Mouse (Mus musculus): ENCODE results near the gene Il16. TPM values are rescaled to one million over a fixed set of nuclear protein-coding genes. Genes with fewer than 3 reads are reported as not detected.

Il16 gene
- total and polyA plus RNA-seq, 2 experiments from 2014 or later = 3.3 to 4.3 TPM

DNA sequence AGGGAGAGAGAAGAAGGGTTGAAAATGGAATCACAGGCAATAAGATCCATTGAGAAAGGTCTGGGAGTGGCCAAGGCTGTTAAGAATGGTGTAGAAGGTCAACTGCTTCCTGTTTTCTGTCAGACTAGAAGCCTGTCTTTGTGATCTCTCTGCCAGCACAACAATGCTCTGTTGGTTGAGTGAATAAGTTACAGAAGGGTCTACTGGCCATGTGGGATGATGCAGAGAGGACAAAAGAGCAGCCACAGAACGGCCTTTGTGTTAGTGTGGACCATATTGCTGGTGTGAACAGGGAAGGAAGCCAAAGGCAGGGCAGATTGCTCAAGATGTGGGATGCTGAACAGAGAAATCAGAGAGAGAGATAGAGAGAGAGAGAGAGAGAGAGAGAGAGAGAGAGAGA is 86.8 kb downstream of the Il16 start:
- Histone ChIP-seq H3K9me3 (replicated peaks; ENCODE audit: control insufficient read depth, low read length) (no peaks in the 10 kb centered on the region; the same call in 1 of the 2 replicates), H3K4me2 (ENCODE audit: low read depth, low read length) (no peak overlapping the region), H3K9ac (replicated peaks; ENCODE audit: low read depth, low read length) (no peak overlapping the region), H3K36me3 (replicated peaks; ENCODE audit: control insufficient read depth, insufficient read depth, low read length) (no peaks in the 10 kb centered on the region), H3K4me3 (ENCODE audit: low read depth, low read length) (no peak overlapping the region), H3K27ac (ENCODE audit: low read depth) (peak overlapping the region; percentile 79), H3K27me3 (ENCODE audit: control insufficient read depth, insufficient read depth, low read length) (no peaks in the 10 kb centered on the region), H3K4me1 (ENCODE audit: control insufficient read depth, insufficient read depth) (no peaks in the 10 kb centered on the region)
- no peak for TF ChIP-seq CTCF (IDR thresholded peaks at IDR 0.05; ENCODE audit: low read depth)
- TF ChIP-seq EP300 (IDR thresholded peaks at IDR 0.05; ENCODE audit: low read depth) = no peak
- 0 out of 2 replicates have a peak, but pooled peaks have one; percentile 17 for ATAC-seq (ENCODE audit: insufficient read depth, low read depth)
- no peak for DNase-seq (ENCODE audit: low spot score)
- 59% methylated on average over 1 of the region's 1 CpGs for WGBS

DNA sequence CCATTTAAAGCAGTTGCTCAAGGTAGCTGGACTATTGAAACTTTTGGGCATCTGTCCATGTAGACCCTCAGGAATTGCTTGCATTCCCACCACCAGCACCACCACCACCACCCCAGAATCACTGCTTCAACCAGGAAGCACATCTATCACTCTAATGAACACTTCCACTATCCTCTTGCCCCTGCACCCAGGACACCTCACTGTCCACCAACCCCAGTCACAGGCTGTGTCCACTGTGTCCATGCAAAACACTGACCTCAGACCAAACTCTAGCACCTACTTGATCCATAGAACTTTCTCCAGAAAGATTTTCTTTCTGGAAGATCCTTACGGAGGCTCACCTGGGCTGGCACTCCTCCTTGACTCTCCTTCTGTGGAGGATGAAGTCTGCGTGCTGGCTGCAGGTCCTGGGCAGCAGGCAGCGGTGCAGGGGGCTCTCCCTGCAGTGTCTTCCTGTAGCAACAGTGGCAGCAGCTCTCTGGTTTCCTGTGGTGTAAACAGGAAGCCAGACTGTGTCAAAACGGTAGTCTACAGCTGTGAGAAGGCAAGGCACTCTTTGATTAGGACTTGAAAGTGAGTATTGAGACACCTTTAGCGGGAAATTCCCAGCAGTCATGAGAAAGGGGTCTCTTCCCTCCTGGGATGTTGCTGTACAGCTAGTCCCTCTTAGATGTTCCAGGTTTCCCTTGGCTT is 90.4 kb downstream of the Il16 start:
- H3K9ac ChIP-seq (replicated peaks; ENCODE audit: low read depth, low read length) = no peak overlapping the region; the same call in 1 of the 2 replicates
- no peak for TF ChIP-seq EP300 (IDR thresholded peaks at IDR 0.05; ENCODE audit: low read depth)
- TF ChIP-seq CTCF (IDR thresholded peaks at IDR 0.05; ENCODE audit: low read depth) = no peak

DNA sequence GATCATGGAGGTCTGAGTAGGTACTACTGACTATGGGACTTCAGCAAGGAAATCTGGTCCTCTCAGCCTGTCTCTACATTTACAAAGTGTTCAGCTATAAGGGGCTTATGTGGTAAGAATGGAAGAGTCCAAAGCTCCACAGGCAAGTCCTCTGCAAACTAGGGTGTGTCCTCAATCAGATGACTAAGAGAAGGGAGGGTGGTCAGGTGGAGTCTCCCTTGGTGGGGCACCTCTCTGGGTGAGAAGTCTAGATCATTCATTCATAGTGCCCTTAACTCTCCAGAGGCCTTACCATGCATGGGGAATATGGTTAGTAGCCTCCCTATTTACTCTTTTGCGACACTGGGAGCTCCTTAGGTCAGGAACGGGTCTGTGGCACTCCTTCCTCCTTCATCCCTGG is 91.3 kb downstream of the Il16 start:
- ATAC-seq (ENCODE audit: insufficient read depth, low read depth) (no peak), DNase-seq (ENCODE audit: low spot score) (no peak)
- H3K4me3 ChIP-seq (ENCODE audit: low read depth, low read length) = peak overlapping the region; percentile 34; the same call in 1 of the 2 replicates
- no peaks in the 10 kb centered on the region; the same call in 1 of the 2 replicates for H3K9me3 ChIP-seq (replicated peaks; ENCODE audit: control insufficient read depth, low read length)
- no peaks in the 10 kb centered on the region for H3K36me3 ChIP-seq (replicated peaks; ENCODE audit: control insufficient read depth, insufficient read depth, low read length)
- no peak overlapping the region; the same call in 1 of the 2 replicates for H3K9ac ChIP-seq (replicated peaks; ENCODE audit: low read depth, low read length)
- peak overlapping the region; percentile 42; the same call in 1 of the 2 replicates for H3K4me2 ChIP-seq (ENCODE audit: low read depth, low read length)
- peak overlapping the region; percentile 79; the same call in 1 of the 2 replicates for H3K27ac ChIP-seq (ENCODE audit: low read depth)
- TF ChIP-seq EP300 (IDR thresholded peaks at IDR 0.05; ENCODE audit: low read depth) (no peak), CTCF (IDR thresholded peaks at IDR 0.05; ENCODE audit: low read depth) (no peak)
- 82% methylated on average over 2 of the region's 2 CpGs for WGBS
- no peaks in the 10 kb centered on the region for H3K4me1 ChIP-seq (ENCODE audit: control insufficient read depth, insufficient read depth)
- no peaks in the 10 kb centered on the region for H3K27me3 ChIP-seq (ENCODE audit: control insufficient read depth, insufficient read depth, low read length)

More for the DNA sequence above, 90.4 kb downstream of the Il16 start:
- peak overlapping the region; percentile 42; the same call in 1 of the 2 replicates for H3K4me2 ChIP-seq (ENCODE audit: low read depth, low read length)
- DNase-seq (ENCODE audit: low spot score) (peak; percentile 35), ATAC-seq (ENCODE audit: insufficient read depth, low read depth) (peak; percentile 52)
- no peaks in the 10 kb centered on the region for H3K36me3 ChIP-seq (replicated peaks; ENCODE audit: control insufficient read depth, insufficient read depth, low read length)
- WGBS = 41% methylated on average over 5 of the region's 5 CpGs
- no peaks in the 10 kb centered on the region for H3K4me1 ChIP-seq (ENCODE audit: control insufficient read depth, insufficient read depth)
- no peaks in the 10 kb centered on the region for H3K27me3 ChIP-seq (ENCODE audit: control insufficient read depth, insufficient read depth, low read length)
- no peaks in the 10 kb centered on the region; the same call in 1 of the 2 replicates for H3K9me3 ChIP-seq (replicated peaks; ENCODE audit: control insufficient read depth, low read length)
- peak overlapping the region; percentile 34; the same call in 1 of the 2 replicates for H3K4me3 ChIP-seq (ENCODE audit: low read depth, low read length)
- H3K27ac ChIP-seq (ENCODE audit: low read depth) = peak overlapping the region; percentile 79

DNA sequence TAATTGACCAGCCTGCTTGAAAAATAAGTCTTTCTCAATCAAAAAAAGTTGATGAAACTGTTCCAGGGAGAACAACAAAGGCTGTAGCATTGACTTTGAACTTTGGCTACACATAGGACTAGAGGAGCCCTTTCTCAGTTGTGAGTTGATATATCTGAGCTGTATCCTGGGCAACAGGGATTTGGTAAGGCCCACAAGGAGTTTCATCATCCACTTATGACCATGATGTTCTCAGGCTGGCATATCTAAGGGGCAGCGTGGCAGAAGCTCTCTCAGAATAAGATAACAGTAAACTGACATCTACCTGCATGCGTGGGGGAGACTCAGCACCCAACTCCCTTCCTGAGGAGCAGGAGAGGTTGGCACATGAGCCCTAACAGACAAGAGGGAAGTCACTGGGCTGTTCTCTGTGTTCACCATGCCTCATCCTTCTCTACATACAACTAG is 91.9 kb downstream of the Il16 start:
- Histone ChIP-seq H3K9me3 (replicated peaks; ENCODE audit: control insufficient read depth, low read length) (no peaks in the 10 kb centered on the region; the same call in 1 of the 2 replicates), H3K4me1 (ENCODE audit: control insufficient read depth, insufficient read depth) (no peaks in the 10 kb centered on the region), H3K27ac (ENCODE audit: low read depth) (no peak overlapping the region), H3K36me3 (replicated peaks; ENCODE audit: control insufficient read depth, insufficient read depth, low read length) (no peaks in the 10 kb centered on the region), H3K4me2 (ENCODE audit: low read depth, low read length) (peak overlapping the region; percentile 42; the same call in 1 of the 2 replicates), H3K9ac (replicated peaks; ENCODE audit: low read depth, low read length) (no peak overlapping the region), H3K4me3 (ENCODE audit: low read depth, low read length) (peak overlapping the region; percentile 34; the same call in 1 of the 2 replicates), H3K27me3 (ENCODE audit: control insufficient read depth, insufficient read depth, low read length) (no peaks in the 10 kb centered on the region)
- whole genome bisulfite sequencing = 75% methylated on average over 2 of the region's 2 CpGs
- ATAC-seq (ENCODE audit: insufficient read depth, low read depth) (no peak), DNase-seq (ENCODE audit: low spot score) (no peak)
- TF ChIP-seq CTCF (IDR thresholded peaks at IDR 0.05; ENCODE audit: low read depth) (no peak), EP300 (IDR thresholded peaks at IDR 0.05; ENCODE audit: low read depth) (no peak)

DNA sequence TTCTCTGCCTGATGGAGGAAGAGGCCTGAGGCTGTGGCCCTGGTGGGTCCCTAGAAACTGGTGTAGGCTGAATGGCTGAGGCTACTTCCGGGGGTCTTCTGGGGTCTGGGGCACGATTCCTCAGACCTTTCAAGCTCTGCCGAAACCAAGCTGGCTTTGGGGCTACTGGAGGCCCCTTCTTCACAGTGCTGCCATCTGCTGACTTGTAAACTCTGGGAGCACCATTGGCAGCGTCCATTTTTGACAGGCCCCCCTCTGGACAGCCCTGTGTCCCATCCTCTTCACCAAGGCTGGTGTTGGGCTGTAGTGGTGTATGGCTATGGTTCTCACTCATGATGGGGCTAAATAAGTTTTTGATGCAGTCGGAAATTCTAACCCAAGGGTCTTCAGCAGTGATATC is 93.0 kb downstream of the Il16 start:
- WGBS = 74% methylated on average over 5 of the region's 5 CpGs
- Histone ChIP-seq H3K27me3 (ENCODE audit: control insufficient read depth, insufficient read depth, low read length) (no peaks in the 10 kb centered on the region), H3K9me3 (replicated peaks; ENCODE audit: control insufficient read depth, low read length) (no peaks in the 10 kb centered on the region; the same call in 1 of the 2 replicates), H3K4me2 (ENCODE audit: low read depth, low read length) (peak overlapping the region; percentile 42; the same call in 1 of the 2 replicates), H3K36me3 (replicated peaks; ENCODE audit: control insufficient read depth, insufficient read depth, low read length) (no peaks in the 10 kb centered on the region), H3K4me1 (ENCODE audit: control insufficient read depth, insufficient read depth) (no peaks in the 10 kb centered on the region), H3K9ac (replicated peaks; ENCODE audit: low read depth, low read length) (no peak overlapping the region), H3K4me3 (ENCODE audit: low read depth, low read length) (no peak overlapping the region; the same call in 1 of the 2 replicates), H3K27ac (ENCODE audit: low read depth) (no peak overlapping the region)
- ATAC-seq (ENCODE audit: insufficient read depth, low read depth) (no peak), DNase-seq (ENCODE audit: low spot score) (no peak)
- TF ChIP-seq EP300 (IDR thresholded peaks at IDR 0.05; ENCODE audit: low read depth) (no peak), CTCF (IDR thresholded peaks at IDR 0.05; ENCODE audit: low read depth) (no peak)
